Mouse (Mus musculus) midbrain, embryonic 16.5 days (tissue): ENCODE results near the gene Haus5. TPM values are rescaled to one million over a fixed set of nuclear protein-coding genes. Genes with fewer than 3 reads are reported as not detected.

Experiments used
- ATAC-seq: fragments of 200-750 bp; cut with Nextera tagmentation; 2 replicates; pipeline ENCODE4 v1.8.0; 2017; ENCODE audit warnings: moderate TSS enrichment
- H3K27ac ChIP-seq: fragments of 300-500 bp; sonication (generic); 2 replicates; pipeline ENCODE4 v1.5.1; 2014; ENCODE audit warnings: mild to moderate bottlenecking, low read length, mixed read lengths
- H3K27me3 ChIP-seq: fragments of 300-500 bp; sonication (generic); 2 replicates; pipeline ENCODE4 v1.6.1; 2014; ENCODE audit warnings: low read depth, low read length, mixed read lengths; ENCODE audit not compliant: control insufficient read depth, insufficient read depth
- H3K36me3 ChIP-seq: fragments of 300-500 bp; sonication (generic); 2 replicates; pipeline ENCODE4 v1.6.1; 2014; ENCODE audit warnings: mild to moderate bottlenecking, low read length, moderate library complexity, mixed read lengths; ENCODE audit not compliant: control insufficient read depth, insufficient read depth
- H3K4me1 ChIP-seq: fragments of 300-500 bp; sonication (generic); 2 replicates; pipeline ENCODE4 v1.6.1; 2014; ENCODE audit warnings: mild to moderate bottlenecking, low read length, mixed read lengths; ENCODE audit not compliant: control insufficient read depth, insufficient read depth
- H3K4me2 ChIP-seq: fragments of 300-500 bp; sonication (generic); 2 replicates; pipeline ENCODE4 v1.6.1; 2014; ENCODE audit warnings: mild to moderate bottlenecking, low read length, mixed read lengths
- H3K4me3 ChIP-seq: fragments of 300-500 bp; sonication (generic); 2 replicates; pipeline ENCODE4 v1.5.1; 2014; ENCODE audit warnings: low read depth, mild to moderate bottlenecking, low read length, moderate library complexity, mixed read lengths
- H3K9ac ChIP-seq: fragments of 300-500 bp; sonication (generic); 2 replicates; pipeline ENCODE4 v1.6.1; 2014; ENCODE audit warnings: low read depth, low read length, mixed read lengths
- H3K9me3 ChIP-seq: fragments of 300-500 bp; sonication (generic); replicated peaks from 2 replicates; pipeline ENCODE4 v1.6.1; 2014; ENCODE audit warnings: mild to moderate bottlenecking, low read length, mixed read lengths; ENCODE audit not compliant: control insufficient read depth, poor library complexity, severe bottlenecking
- WGBS: fragments of 180-500 bp; shearing (Covaris S2); extraction: QIAGEN DNeasy Blood & Tissue Kit; methylation state at CpG from one replicate; pipeline ENCODE4 v1.1.7; 2014; 5-methylcytosine and 5-hydroxymethylcytosine counted together
- polyA plus RNA-seq: library from polyadenylated mRNA; unstranded; fragments of >200 nt; fragmentation: Nextera tagmentation; extraction: Ambion mirVana; gene quantifications from 2 replicates; pipeline ENCODE4 v1.2.1, GENCODE M21; 2015

Gene Haus5
- polyA plus RNA-seq, 1 experiment from 2014 or later, result 24.4 TPM

DNA sequence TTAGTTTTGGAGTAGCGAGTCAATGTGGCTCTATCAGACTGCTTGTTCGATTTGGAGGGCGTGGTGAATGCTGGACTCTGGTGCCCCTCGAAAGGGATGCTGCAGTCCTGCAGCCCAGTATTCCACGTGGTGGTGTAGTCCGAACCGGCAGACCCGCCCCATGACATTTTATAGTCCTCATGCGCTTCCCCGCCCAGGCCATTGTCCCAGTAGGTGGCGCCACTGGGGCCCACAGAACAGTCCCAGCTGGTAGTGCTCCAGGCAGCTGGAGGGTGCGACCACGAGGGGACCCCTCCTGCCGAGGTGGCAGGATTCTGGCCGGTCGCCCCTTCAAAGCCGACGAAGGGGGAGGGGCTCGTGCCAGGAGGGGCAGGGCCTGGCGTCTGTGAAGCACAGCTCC, 30.2 kb downstream of the Haus5 start:
- Histone ChIP-seq H3K4me2 (0 out of 2 replicates have a peak overlapping the region, but pooled peaks have one; percentile 17), H3K9me3 (no peaks in the 10 kb centered on the region), H3K27me3 (peaks cover 59% of the 10 kb centered on the region), H3K9ac (no peak overlapping the region), H3K4me3 (no peak overlapping the region), H3K27ac (no peak overlapping the region), H3K4me1 (0 out of 2 replicates have a peak, but pooled peaks cover 3% of the 10 kb centered on the region), H3K36me3 (no peaks in the 10 kb centered on the region)
- WGBS, result under 1% methylated on average over 20 of the region's 20 CpGs
- ATAC-seq, result no peak; the same call in 1 of the 2 replicates

DNA sequence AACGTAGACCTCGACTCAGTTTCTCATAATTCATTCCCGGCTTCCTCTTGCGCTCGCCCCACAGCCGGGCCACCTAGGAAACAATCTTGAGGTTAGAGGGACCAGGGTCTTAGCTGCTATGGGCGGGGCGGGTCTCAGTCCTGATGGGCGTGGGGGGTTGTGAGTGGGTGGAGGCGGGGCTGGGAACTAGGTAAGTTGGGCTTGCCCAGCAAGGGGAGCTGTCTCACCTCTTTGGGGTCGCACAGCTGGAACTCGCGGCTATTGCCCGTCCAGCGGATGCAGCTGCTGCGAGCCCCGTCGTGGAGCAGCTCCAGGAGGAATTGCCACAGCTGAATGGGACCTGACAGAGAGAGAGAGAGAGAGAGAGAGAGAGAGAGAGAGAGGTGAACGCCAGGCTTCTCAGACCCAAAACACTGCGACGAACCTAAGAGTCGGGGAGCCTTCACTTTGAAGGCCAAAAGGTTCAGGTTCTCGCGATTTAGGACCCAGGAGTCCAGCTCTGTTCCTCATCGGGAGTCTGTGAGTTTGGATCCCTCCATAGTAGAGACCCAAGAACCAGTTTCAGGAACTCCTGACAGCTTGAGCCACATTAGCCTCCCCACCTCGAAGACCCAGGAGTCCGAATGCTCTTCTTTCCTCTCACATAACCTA, 30.9 kb downstream of the Haus5 start:
- Histone ChIP-seq H3K27ac (no peak overlapping the region), H3K4me3 (no peak overlapping the region), H3K4me1 (0 out of 2 replicates have a peak, but pooled peaks cover 3% of the 10 kb centered on the region), H3K9ac (no peak overlapping the region), H3K27me3 (peaks cover 62% of the 10 kb centered on the region), H3K9me3 (no peaks in the 10 kb centered on the region), H3K4me2 (no peak overlapping the region), H3K36me3 (no peaks in the 10 kb centered on the region)
- WGBS, result 4% methylated on average over 27 of the region's 27 CpGs
- no peak for ATAC-seq

DNA sequence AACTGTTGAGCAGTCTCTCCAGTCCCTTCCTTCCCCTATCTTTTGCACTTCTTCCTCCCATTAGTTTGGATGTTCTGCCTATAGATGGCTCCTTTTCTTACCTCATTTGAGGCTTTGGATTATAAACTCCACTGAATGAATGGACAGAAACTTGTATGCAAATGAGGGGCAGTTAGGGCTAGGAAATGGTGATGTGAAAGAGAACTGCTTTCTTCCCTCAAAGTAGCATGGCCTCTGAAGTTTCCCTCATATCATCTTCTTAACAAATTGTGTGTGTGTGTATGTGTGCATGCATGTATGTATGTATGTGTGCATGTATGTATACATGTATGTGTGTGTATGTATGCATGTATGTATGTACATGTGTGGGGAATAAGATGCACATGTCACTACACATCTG, 35.8 kb downstream of the Haus5 start:
- peaks cover 9% of the 10 kb centered on the region for H3K4me1 ChIP-seq
- 0 out of 2 replicates have a peak, but pooled peaks cover 3% of the 10 kb centered on the region for H3K36me3 ChIP-seq
- H3K4me3 ChIP-seq, result no peak overlapping the region
- H3K9me3 ChIP-seq, result no peaks in the 10 kb centered on the region
- peaks cover 36% of the 10 kb centered on the region for H3K27me3 ChIP-seq
- ATAC-seq, result no peak
- H3K9ac ChIP-seq, result no peak overlapping the region
- no peak overlapping the region for H3K27ac ChIP-seq
- H3K4me2 ChIP-seq, result no peak overlapping the region

DNA sequence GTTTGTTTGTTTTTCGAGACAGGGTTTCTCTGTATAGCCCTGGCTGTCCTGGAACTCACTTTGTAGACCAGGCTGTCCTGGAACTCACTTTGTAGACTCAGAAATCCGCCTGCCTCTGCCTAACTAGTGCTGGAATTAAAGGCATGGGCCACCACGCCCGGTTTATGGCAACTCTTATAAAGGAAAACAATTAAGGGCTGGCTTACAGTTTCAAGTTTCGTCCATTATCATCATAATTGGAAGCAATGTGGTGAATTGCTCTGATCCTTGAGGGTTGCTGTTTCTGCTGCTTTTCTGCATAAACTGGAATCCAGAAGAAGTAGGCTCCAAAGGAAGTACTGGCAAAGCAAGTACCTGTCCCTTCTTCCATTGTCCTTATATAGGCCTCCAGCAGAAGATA, 38.1 kb downstream of the Haus5 start:
- Histone ChIP-seq H3K4me1 (peaks cover 9% of the 10 kb centered on the region), H3K36me3 (peaks cover 8% of the 10 kb centered on the region; the same call in 1 of the 2 replicates), H3K27ac (no peak overlapping the region), H3K9ac (no peak overlapping the region), H3K9me3 (no peaks in the 10 kb centered on the region), H3K27me3 (peaks cover 14% of the 10 kb centered on the region), H3K4me2 (no peak overlapping the region; the same call in 1 of the 2 replicates), H3K4me3 (no peak overlapping the region)
- ATAC-seq, result no peak
- 86% methylated on average over 5 of the region's 5 CpGs for WGBS

DNA sequence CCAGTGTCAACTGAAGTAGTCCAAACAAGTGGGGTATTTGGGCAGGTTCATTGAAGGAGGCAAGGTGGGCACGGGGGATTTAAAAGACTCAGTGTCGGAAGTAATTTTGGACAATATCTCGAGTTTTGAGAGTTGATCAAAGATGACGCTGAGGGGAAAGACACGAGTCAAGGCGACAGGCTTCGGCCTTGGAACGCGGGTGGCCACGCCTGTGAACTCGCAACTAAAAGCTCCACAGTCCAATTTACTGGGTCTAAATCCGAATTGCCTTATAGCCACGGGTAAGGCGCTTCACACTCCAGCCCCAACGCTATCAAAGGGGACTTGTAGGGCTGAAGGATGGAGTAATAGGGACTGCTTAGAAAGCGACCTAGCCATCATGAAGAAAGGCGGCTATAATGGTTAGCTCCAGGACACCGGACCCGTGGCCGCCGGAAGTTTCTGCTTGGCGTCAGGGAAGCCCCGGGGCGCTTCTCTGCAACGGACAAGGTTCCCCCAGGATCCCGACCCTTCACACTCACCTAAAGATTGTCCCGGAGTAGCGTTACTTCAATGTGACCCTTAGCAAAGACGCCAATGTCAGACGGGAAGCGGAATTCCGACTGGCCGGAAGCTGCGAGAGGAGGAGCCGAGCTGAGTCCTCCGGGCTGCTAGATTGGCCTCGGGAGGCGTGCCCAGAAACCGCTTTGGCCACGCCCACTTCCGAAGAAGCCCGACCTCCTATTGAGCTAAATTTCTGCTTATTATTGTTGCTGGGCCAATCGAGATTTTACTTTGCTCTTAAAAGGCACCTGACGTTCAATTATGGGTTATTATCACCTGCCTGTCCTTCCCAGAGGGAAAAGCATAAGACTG, 39.0 kb downstream of the Haus5 start, which contains the start of gene Cox6b1:
TSS of gene Cox6b1 (minus strand) at position 622 of the 855 bp plus-strand sequence.
- Histone ChIP-seq H3K27me3 (peaks cover 7% of the 10 kb centered on the region), H3K36me3 (peaks cover 8% of the 10 kb centered on the region; the same call in 1 of the 2 replicates), H3K4me1 (peaks cover 9% of the 10 kb centered on the region), H3K27ac (peak within 1 kb of the TSS; percentile 54), H3K9me3 (no peaks in the 10 kb centered on the region), H3K4me3 (peak within 1 kb of the TSS; percentile 69), H3K9ac (peak within 1 kb of the TSS; percentile 72), H3K4me2 (peak within 1 kb of the TSS; percentile 96)
- peak; percentile 93 for ATAC-seq
- WGBS, result 1% methylated on average over 44 of the region's 44 CpGs

DNA sequence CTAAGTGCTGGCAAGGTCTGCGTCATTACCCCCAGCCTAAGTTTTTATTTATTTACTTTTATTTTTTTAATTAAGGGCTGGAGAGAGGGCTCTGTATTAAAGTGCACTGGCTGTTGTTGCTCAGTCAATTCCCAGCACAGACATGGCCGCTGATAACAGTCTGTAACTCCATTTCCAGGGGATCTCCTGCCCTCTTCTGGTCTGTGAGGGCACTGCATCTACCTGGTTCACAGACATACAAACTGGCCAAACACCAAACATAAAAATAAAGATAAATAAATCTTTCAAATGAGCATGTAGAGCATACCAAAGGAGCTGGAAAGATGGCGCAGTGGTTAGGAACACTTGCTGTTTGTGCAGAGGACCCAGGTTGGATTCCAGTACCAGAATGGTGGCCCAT, 45.6 kb downstream of the Haus5 start:
- no peak overlapping the region for H3K4me2 ChIP-seq
- no peak overlapping the region for H3K9ac ChIP-seq
- 88% methylated on average over 3 of the region's 3 CpGs for whole genome bisulfite sequencing
- no peaks in the 10 kb centered on the region for H3K9me3 ChIP-seq
- H3K27me3 ChIP-seq, result no peaks in the 10 kb centered on the region
- no peak overlapping the region for H3K27ac ChIP-seq
- H3K4me3 ChIP-seq, result no peak overlapping the region
- H3K4me1 ChIP-seq, result no peaks in the 10 kb centered on the region
- peaks cover 27% of the 10 kb centered on the region for H3K36me3 ChIP-seq
- ATAC-seq, result no peak

DNA sequence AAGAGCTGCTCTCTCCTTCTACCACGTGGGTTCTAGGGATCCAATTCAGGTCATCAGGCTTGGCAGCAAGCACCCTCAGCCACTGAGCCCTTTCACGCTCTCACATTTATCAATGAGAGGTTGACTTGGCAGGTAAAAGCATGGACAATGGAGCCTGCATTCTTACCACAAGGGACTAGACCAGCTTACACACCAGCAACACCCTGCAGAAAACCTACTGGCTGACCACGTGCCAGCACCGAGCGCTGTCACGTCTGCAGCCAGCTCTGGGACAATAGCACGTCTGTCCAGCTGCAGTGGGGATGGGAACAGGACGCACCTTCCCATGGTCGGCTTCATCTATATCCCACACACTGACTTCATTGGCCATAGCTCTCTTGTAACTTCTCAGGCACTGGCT, 46.1 kb downstream of the Haus5 start:
- H3K36me3 ChIP-seq, result peaks cover 26% of the 10 kb centered on the region
- H3K27ac ChIP-seq, result no peak overlapping the region
- no peak for ATAC-seq
- H3K9ac ChIP-seq, result no peak overlapping the region
- no peak overlapping the region for H3K4me3 ChIP-seq
- no peaks in the 10 kb centered on the region for H3K9me3 ChIP-seq
- H3K4me2 ChIP-seq, result no peak overlapping the region
- H3K4me1 ChIP-seq, result no peaks in the 10 kb centered on the region
- H3K27me3 ChIP-seq, result no peaks in the 10 kb centered on the region
- 95% methylated on average over 9 of the region's 9 CpGs for WGBS

DNA sequence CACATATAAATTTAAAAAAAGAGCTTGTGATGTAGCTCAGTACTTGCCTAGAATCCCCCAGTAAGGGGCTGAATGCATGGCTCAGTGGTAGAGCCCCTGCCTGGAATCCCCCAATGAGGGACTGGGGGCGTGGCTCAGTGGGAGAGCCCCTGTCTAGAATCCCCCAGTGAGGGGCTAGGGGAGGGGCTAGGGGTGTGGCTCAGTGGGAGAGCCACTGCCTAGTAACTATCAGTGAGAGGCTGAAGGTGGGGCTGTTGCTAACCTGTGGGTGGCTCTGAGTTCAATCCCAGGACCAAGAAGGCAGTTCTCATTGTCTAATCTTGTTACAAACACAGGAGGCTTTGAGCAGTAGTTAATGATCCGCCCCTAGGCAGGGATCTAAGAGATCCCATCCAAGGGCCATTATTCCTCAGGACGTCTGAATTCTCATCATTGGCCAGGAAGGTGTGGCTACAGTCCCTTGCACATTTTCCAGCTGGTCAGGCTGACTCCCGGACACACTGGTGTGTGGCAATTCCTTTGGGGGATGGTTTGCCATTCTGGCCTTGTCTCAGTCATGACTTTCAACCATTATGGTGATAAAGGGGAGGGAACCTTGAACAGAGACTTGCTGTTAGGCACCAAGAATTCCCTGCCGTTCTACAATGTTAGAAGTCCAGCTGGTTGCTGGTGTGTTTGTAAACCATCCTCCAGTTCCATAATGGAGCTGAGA, 49.6 kb downstream of the Haus5 start:
- Histone ChIP-seq H3K27me3 (no peaks in the 10 kb centered on the region), H3K27ac (no peak overlapping the region), H3K9ac (no peak overlapping the region), H3K4me2 (no peak overlapping the region), H3K4me3 (no peak overlapping the region), H3K36me3 (peaks cover 21% of the 10 kb centered on the region), H3K9me3 (no peaks in the 10 kb centered on the region), H3K4me1 (no peaks in the 10 kb centered on the region)
- WGBS, result 66% methylated on average over 5 of the region's 5 CpGs
- no peak; the same call in 1 of the 2 replicates for ATAC-seq
